Mouse (Mus musculus) liver, embryonic 15.5 days (tissue): ENCODE data around the gene Zbtb7b. TPM values are rescaled to one million over a fixed set of nuclear protein-coding genes. Genes with fewer than 3 reads are reported as not detected.

Experiments
- ATAC-seq: fragments of 200-750 bp; cut with Nextera tagmentation; 2 replicates; pipeline ENCODE4 v1.8.0; 2017; ENCODE audit warnings: moderate number of reproducible peaks, mild to moderate bottlenecking, moderate library complexity; ENCODE audit not compliant: insufficient read depth
- H3K27ac ChIP-seq: fragments of 300-500 bp; sonication (generic); replicated peaks from 2 replicates; pipeline ENCODE4 v1.5.1; 2015; ENCODE audit warnings: mild to moderate bottlenecking, inconsistent platforms
- H3K27me3 ChIP-seq: fragments of 300-500 bp; sonication (generic); 2 replicates; pipeline ENCODE4 v1.6.1; 2015; ENCODE audit warnings: mild to moderate bottlenecking, inconsistent platforms
- H3K36me3 ChIP-seq: fragments of 300-500 bp; sonication (generic); replicated peaks from 2 replicates; pipeline ENCODE4 v1.6.1; 2015; ENCODE audit warnings: moderate library complexity, mild to moderate bottlenecking, inconsistent platforms
- H3K4me1 ChIP-seq: fragments of 300-500 bp; sonication (generic); replicated peaks from 2 replicates; pipeline ENCODE4 v1.6.1; 2015; ENCODE audit warnings: inconsistent platforms
- H3K4me2 ChIP-seq: fragments of 300-500 bp; sonication (generic); 2 replicates; pipeline ENCODE4 v1.6.1; 2015; ENCODE audit warnings: moderate library complexity, mild to moderate bottlenecking, inconsistent platforms
- H3K4me3 ChIP-seq: fragments of 300-500 bp; sonication (generic); replicated peaks from 2 replicates; pipeline ENCODE4 v1.5.1; 2015; ENCODE audit warnings: mild to moderate bottlenecking, inconsistent platforms
- H3K9ac ChIP-seq: fragments of 300-500 bp; sonication (generic); 2 replicates; pipeline ENCODE4 v1.6.1; 2015; ENCODE audit warnings: moderate library complexity, mild to moderate bottlenecking, inconsistent platforms
- H3K9me3 ChIP-seq: fragments of 300-500 bp; sonication (generic); replicated peaks from 2 replicates; pipeline ENCODE4 v1.6.1; 2016; ENCODE audit warnings: inconsistent platforms
- WGBS: fragments of 180-500 bp; shearing (Covaris S2); methylation state at CpG from one replicate; pipeline ENCODE4 v1.1.7; 2015; ENCODE audit warnings: mixed read lengths; ENCODE audit not compliant: insufficient replicate concordance; 5-methylcytosine and 5-hydroxymethylcytosine counted together
- polyA plus RNA-seq: library from polyadenylated mRNA; unstranded; fragments of >200 nt; fragmentation: Nextera tagmentation; extraction: Ambion mirVana; gene quantifications from 2 replicates; pipeline ENCODE4 v1.2.1, GENCODE M21; 2015

Gene Zbtb7b
- polyA plus RNA-seq, 1 experiment from 2014 or later, result 2.3 TPM

DNA sequence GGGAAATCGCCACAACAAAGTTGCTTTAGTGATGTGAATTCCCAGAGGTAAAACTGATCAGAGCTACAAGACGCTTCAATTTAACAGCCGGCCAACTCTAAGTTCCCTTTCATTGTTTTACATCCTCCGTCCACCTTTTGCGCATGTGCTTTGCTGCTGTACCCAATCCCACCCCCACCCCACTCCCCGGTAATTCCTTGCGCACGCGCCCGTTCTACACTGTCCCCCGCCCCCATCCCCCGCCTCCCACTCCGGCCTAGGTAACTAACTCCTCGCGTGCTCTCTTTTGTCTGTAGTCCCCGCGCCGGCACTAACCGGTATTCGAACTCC, 23.2 kb upstream of the Zbtb7b start:
- Histone ChIP-seq H3K4me3 (peak overlapping the region; percentile 85), H3K27ac (peak overlapping the region; percentile 98), H3K27me3 (no peaks in the 10 kb centered on the region), H3K4me1 (peaks cover 52% of the 10 kb centered on the region), H3K9ac (peak overlapping the region; percentile 66), H3K36me3 (peaks cover 44% of the 10 kb centered on the region), H3K4me2 (peak overlapping the region; percentile 95), H3K9me3 (no peaks in the 10 kb centered on the region)
- peak; percentile 13 for ATAC-seq
- under 1% methylated on average over 20 of the region's 20 CpGs for WGBS

DNA sequence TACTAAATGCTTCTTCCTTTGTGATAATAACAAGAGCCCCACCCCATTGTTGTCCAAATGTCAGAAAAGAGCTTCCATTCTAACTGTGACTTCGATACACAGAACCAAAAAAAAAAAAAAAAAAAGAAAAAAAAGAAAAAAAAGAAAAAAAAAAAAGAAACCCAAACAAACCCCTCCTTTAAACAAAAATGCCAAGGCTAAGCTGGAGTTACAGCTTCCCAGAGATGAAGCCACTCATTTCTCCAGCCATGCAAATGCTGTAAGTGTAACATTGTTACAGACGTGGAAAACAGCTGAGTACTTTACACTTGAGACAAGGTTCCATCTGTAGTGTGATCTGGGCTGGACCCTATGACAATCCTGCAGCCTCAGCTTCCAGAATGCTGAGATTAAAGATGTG, 22.6 kb upstream of the Zbtb7b start:
- Histone ChIP-seq H3K4me1 (peaks cover 47% of the 10 kb centered on the region), H3K27ac (peak overlapping the region; percentile 98), H3K4me3 (peak overlapping the region; percentile 85), H3K4me2 (peak overlapping the region; percentile 95), H3K9ac (peak overlapping the region; percentile 66), H3K36me3 (peaks cover 42% of the 10 kb centered on the region), H3K27me3 (no peaks in the 10 kb centered on the region), H3K9me3 (no peaks in the 10 kb centered on the region)
- WGBS, result 10% methylated on average over 2 of the region's 2 CpGs
- ATAC-seq, result no peak

- Histone ChIP-seq H3K9me3 (no peaks in the 10 kb centered on the region), H3K4me3 (peak overlapping the region; percentile 85; the same call in 1 of the 2 replicates), H3K4me2 (peak overlapping the region; percentile 95), H3K27ac (no peak overlapping the region), H3K4me1 (peaks cover 43% of the 10 kb centered on the region), H3K36me3 (peaks cover 42% of the 10 kb centered on the region), H3K9ac (no peak overlapping the region), H3K27me3 (no peaks in the 10 kb centered on the region)
- ATAC-seq, result no peak
- WGBS, result 90% methylated on average over 8 of the region's 8 CpGs
Measured at GRCm38 (mm10) chr3:89416158-89416557, 21.6 kb upstream of the Zbtb7b start.

DNA sequence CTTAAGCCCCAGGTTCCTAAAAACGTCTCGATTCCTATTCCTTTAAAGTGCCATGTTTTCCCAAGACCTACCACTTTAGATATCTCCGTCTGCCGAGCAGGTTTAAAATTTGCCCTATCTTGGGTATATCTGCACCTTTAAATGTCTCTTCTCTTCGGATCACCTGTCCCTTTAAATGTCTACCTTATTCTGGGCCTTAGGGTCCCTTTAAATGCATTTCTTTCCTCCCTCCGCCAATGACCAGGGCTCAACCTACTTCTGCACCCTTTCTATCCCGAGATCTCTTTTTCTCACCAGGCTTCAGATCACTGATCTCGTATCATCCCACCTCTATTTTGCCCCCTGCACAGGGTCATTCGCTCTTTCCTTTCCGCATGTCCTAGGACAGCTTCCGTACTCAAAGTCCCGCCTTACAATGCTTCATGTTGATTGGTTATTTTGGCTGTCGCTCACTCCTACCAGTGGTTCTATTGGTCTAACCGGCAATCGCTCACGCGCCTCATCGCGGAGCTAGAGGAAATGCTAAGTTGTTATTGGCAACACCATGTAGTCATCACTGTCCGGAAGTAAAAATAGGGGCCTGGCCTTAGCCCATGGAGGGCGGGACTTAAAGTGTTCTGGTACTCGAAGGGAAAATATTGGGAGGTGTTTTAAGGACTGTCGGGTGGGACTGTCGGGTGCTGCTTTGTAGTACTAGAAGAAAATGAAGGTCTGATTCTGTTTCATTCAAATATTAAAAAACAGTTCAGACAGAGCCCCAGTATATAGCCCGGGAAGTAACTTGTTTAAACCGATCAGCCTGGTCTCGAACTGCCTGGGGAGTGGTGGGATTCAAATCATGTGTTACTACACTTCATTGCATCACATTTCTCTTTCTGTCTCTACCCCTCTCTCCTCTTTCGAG, 17.2 kb upstream of the Zbtb7b start, which contains the start of gene Flad1:
Gene Flad1, minus strand, starts transcription at position 381 of the 904 bp plus-strand sequence.
- Histone ChIP-seq H3K4me3 (peak within 1 kb of the TSS; percentile 69), H3K27ac (peak within 1 kb of the TSS; percentile 45), H3K36me3 (peaks cover 60% of the 10 kb centered on the region), H3K27me3 (no peaks in the 10 kb centered on the region), H3K9me3 (no peaks in the 10 kb centered on the region), H3K4me1 (peaks cover 23% of the 10 kb centered on the region), H3K4me2 (peak within 1 kb of the TSS; percentile 76), H3K9ac (peak within 1 kb of the TSS; percentile 53)
- 5% methylated on average over 28 of the region's 28 CpGs for WGBS
- ATAC-seq, result peak; percentile 100

DNA sequence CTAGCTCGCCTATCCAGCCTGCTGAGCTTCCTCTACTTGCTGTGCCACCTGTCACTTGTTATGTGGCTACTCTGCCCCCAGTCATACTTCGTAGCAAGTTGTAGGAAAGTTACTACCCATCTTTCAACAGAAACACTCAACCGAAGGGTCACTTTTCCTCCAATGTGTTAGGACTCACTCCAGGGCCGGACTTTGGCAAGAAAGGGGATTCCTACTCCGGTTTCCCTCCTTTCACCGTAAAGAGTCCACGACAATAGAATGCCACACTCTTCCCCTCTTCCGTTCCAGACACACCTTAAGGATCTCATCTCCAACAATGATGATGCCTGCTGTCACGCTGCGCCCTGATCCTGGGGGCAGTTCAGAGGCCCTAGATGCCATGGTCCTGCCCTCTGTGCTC, 16.3 kb upstream of the Zbtb7b start:
- Histone ChIP-seq H3K27ac (0 out of 2 replicates have a peak overlapping the region, but pooled peaks have one; percentile 15), H3K9me3 (no peaks in the 10 kb centered on the region), H3K4me3 (peak overlapping the region; percentile 69), H3K9ac (peak overlapping the region; percentile 53), H3K4me1 (peaks cover 16% of the 10 kb centered on the region), H3K27me3 (no peaks in the 10 kb centered on the region), H3K4me2 (peak overlapping the region; percentile 76), H3K36me3 (peaks cover 55% of the 10 kb centered on the region)
- no peak for ATAC-seq
- WGBS, result 65% methylated on average over 10 of the region's 10 CpGs

- no peak overlapping the region for H3K4me3 ChIP-seq
- H3K36me3 ChIP-seq, result peaks cover 48% of the 10 kb centered on the region
- H3K27ac ChIP-seq, result no peak overlapping the region
- H3K9ac ChIP-seq, result no peak overlapping the region
- no peaks in the 10 kb centered on the region for H3K27me3 ChIP-seq
- peaks cover 16% of the 10 kb centered on the region for H3K4me1 ChIP-seq
- H3K4me2 ChIP-seq, result no peak overlapping the region
- ATAC-seq, result no peak
- no peaks in the 10 kb centered on the region for H3K9me3 ChIP-seq
- WGBS, result 76% methylated on average over 3 of the region's 3 CpGs
Measured at GRCm38 (mm10) chr3:89409701-89410100, 15.1 kb upstream of the Zbtb7b start.

GRCm38 (mm10) chr3:89408448-89408847, 13.9 kb upstream of the Zbtb7b start:
- WGBS, result 75% methylated on average over 16 of the region's 16 CpGs
- Histone ChIP-seq H3K27ac (no peak overlapping the region), H3K9ac (no peak overlapping the region), H3K36me3 (peaks cover 46% of the 10 kb centered on the region), H3K4me2 (no peak overlapping the region), H3K9me3 (no peaks in the 10 kb centered on the region), H3K27me3 (no peaks in the 10 kb centered on the region), H3K4me3 (no peak overlapping the region), H3K4me1 (peaks cover 16% of the 10 kb centered on the region)
- ATAC-seq, result no peak

- ATAC-seq, result no peak
- 80% methylated on average over 6 of the region's 6 CpGs for WGBS
- H3K4me3 ChIP-seq, result no peak overlapping the region
- no peaks in the 10 kb centered on the region for H3K9me3 ChIP-seq
- H3K4me1 ChIP-seq, result peaks cover 12% of the 10 kb centered on the region
- no peak overlapping the region for H3K4me2 ChIP-seq
- H3K36me3 ChIP-seq, result peaks cover 51% of the 10 kb centered on the region
- H3K27me3 ChIP-seq, result no peaks in the 10 kb centered on the region
- no peak overlapping the region for H3K9ac ChIP-seq
- no peak overlapping the region for H3K27ac ChIP-seq
Measured at GRCm38 (mm10) chr3:89406887-89407286, 12.3 kb upstream of the Zbtb7b start.

- 64% methylated on average over 5 of the region's 5 CpGs for WGBS
- Histone ChIP-seq H3K27me3 (no peaks in the 10 kb centered on the region), H3K4me1 (0 out of 2 replicates have a peak, but pooled peaks cover 5% of the 10 kb centered on the region), H3K27ac (no peak within 1 kb of the TSS), H3K36me3 (peaks cover 44% of the 10 kb centered on the region), H3K9me3 (no peaks in the 10 kb centered on the region), H3K4me3 (no peak within 1 kb of the TSS), H3K9ac (no peak within 1 kb of the TSS), H3K4me2 (no peak within 1 kb of the TSS)
- no peak for ATAC-seq
Measured at GRCm38 (mm10) chr3:89402693-89403092, 8.1 kb upstream of the Zbtb7b start, which contains the start of gene Lenep. TSS of gene Lenep (minus strand) at chr3:89402793.

DNA sequence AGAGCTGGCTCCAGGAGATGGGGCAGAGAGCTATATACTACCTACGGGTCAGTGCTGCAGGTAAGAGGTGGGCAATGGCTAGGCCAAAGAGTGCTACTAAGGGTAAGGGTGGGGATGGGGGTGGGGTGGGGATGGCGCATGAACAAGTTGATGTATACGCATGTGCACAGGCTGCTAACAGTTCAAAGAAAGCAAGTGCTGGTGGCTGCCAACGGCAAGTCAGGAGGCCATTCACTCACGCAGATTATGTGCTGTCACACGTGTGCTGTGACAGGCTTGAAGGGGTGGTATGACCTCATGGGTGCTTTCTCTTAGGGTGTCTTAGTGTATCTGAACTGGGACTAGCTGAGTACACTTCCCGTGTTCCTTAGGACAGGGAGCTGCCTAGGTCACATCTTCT, 6.8 kb upstream of the Zbtb7b start:
- Histone ChIP-seq H3K4me1 (peaks cover 13% of the 10 kb centered on the region), H3K36me3 (peaks cover 36% of the 10 kb centered on the region), H3K4me2 (no peak overlapping the region), H3K9me3 (no peaks in the 10 kb centered on the region), H3K9ac (no peak overlapping the region), H3K27ac (no peak overlapping the region), H3K27me3 (no peaks in the 10 kb centered on the region), H3K4me3 (no peak overlapping the region)
- no peak for ATAC-seq
- 72% methylated on average over 7 of the region's 7 CpGs for WGBS

GRCm38 (mm10) chr3:89396654-89397005, 2.1 kb upstream of the Zbtb7b start:
- H3K4me3 ChIP-seq, result peak overlapping the region; percentile 66
- H3K27me3 ChIP-seq, result peaks cover 37% of the 10 kb centered on the region
- peaks cover 3% of the 10 kb centered on the region for H3K36me3 ChIP-seq
- no peaks in the 10 kb centered on the region for H3K9me3 ChIP-seq
- ATAC-seq, result no peak
- WGBS, result under 1% methylated on average over 4 of the region's 4 CpGs
- peak overlapping the region; percentile 97 for H3K4me2 ChIP-seq
- no peak overlapping the region for H3K27ac ChIP-seq
- H3K9ac ChIP-seq, result peak overlapping the region; percentile 63
- H3K4me1 ChIP-seq, result peaks cover 59% of the 10 kb centered on the region
